Mouse (Mus musculus) forebrain, embryonic 11.5 days (tissue): Measurements from ENCODE around the gene Ddx19b. TPM values are rescaled to one million over a fixed set of nuclear protein-coding genes. Genes with fewer than 3 reads are reported as not detected.
A peak's percentile ranks its signal among the peaks of the same experiment; 100 is the strongest.

Source experiments
- ATAC-seq: fragments of 200-750 bp; cut with Nextera tagmentation; replicated peaks from 2 replicates; pipeline ENCODE4 v1.8.0; 2017; ENCODE audit warnings: moderate TSS enrichment; ENCODE audit not compliant: low FRiP score
- DNase-seq: peaks from one replicate; pipeline ENCODE4 v3.0.0-alpha.2; 2017; ENCODE audit warnings: low spot score
- H3K27ac ChIP-seq: fragments of 300-500 bp; sonication (generic); 2 replicates; pipeline ENCODE4 v1.5.1; 2014; ENCODE audit warnings: low read depth, low read length
- H3K27me3 ChIP-seq: fragments of 300-500 bp; sonication (generic); 2 replicates; pipeline ENCODE4 v1.6.1; 2014; ENCODE audit warnings: mild to moderate bottlenecking, low read length, mixed read lengths; ENCODE audit not compliant: control insufficient read depth, insufficient read depth
- H3K36me3 ChIP-seq: fragments of 300-500 bp; sonication (generic); 2 replicates; pipeline ENCODE4 v1.6.1; 2014; ENCODE audit warnings: mild to moderate bottlenecking, low read length, moderate library complexity, mixed read lengths; ENCODE audit not compliant: control insufficient read depth, insufficient read depth
- H3K4me1 ChIP-seq: fragments of 300-500 bp; sonication (generic); replicated peaks from 2 replicates; pipeline ENCODE4 v1.6.1; 2014; ENCODE audit warnings: low read length, mixed read lengths; ENCODE audit not compliant: control insufficient read depth, insufficient read depth
- H3K4me2 ChIP-seq: fragments of 300-500 bp; sonication (generic); 2 replicates; pipeline ENCODE4 v1.6.1; 2014; ENCODE audit warnings: low read depth, mild to moderate bottlenecking, low read length, moderate library complexity, mixed read lengths; ENCODE audit not compliant: severe bottlenecking
- H3K4me3 ChIP-seq: fragments of 300-500 bp; sonication (generic); 2 replicates; pipeline ENCODE4 v1.5.1; 2014; ENCODE audit warnings: low read depth, low read length
- H3K9ac ChIP-seq: fragments of 300-500 bp; sonication (generic); 2 replicates; pipeline ENCODE4 v1.6.1; 2014; ENCODE audit warnings: low read length
- H3K9me3 ChIP-seq: fragments of 300-500 bp; sonication (generic); 2 replicates; pipeline ENCODE4 v1.6.1; 2016; ENCODE audit warnings: low read length, mixed read lengths; ENCODE audit not compliant: control insufficient read depth
- WGBS: fragments of 180-500 bp; shearing (Covaris S2); extraction: QIAGEN DNeasy Blood & Tissue Kit; methylation state at CpG from one replicate; pipeline ENCODE4 v1.1.7; 2014; 5-methylcytosine and 5-hydroxymethylcytosine counted together
- polyA plus RNA-seq: library from polyadenylated mRNA; unstranded; fragments of >200 nt; fragmentation: Nextera tagmentation; extraction: Ambion mirVana; gene quantifications from 2 replicates; pipeline ENCODE4 v1.2.1, GENCODE M21; 2014

Gene Ddx19b
- polyA plus RNA-seq, 1 experiment from 2014 or later = 10.2 TPM

DNA sequence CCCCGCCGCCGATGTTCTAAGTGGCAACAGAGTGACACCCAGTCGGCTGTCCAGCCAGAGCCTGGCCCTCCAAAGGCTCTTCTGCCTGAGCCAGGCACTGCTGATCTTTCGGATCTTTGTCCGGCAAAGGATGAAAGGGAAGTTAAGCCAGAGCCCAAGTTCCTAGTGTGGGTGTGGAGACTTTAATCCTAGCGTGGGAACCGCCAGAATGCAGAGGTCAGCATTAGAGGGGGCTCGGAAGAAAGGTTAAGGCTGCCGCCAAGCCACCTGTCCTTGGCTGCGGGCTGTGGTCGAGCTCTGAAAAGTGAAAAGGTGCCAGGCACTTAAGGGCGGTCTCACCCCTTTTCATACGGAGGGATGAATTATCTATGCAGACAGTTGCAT is 30.1 kb upstream of the Ddx19b start:
- no peak for DNase-seq
- Histone ChIP-seq H3K9ac (peak overlapping the region; percentile 70), H3K36me3 (no peaks in the 10 kb centered on the region), H3K4me1 (peaks cover 9% of the 10 kb centered on the region), H3K9me3 (no peaks in the 10 kb centered on the region), H3K27ac (peak overlapping the region; percentile 66), H3K27me3 (no peaks in the 10 kb centered on the region), H3K4me2 (peak overlapping the region; percentile 78), H3K4me3 (peak overlapping the region; percentile 66)
- under 1% methylated on average over 14 of the region's 14 CpGs for WGBS
- ATAC-seq = 0 out of 2 replicates have a peak, but pooled peaks have one; percentile 0

DNA sequence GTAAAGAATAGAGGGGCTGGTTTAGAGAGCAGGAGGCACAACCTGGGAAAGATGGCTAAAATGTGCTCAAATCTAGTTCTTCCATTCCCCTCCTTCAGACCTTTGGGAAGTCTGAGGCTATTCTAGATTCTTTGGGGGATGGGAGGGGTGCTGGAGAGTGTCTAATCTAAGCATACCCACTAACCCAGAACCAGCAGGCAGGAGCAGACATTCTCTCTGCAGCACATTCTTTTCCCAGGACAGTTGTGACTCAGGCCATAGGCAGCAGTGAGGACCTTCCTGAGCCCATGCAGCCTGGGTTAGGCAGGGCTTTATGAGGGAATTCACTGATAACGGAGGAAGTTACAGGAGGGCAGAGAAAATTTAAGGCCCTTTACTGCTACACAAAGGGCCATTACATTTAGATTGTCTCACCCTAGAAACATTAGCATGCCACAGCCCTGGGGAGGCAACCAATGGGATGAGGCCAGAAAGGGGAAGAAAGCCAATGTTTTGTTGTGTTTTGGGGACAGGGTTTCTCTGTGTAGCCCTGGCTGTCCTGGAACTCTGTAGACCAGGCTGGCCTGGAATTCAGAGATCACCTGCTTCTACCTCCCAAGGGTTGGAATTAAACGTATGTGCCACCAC is 27.5 kb upstream of the Ddx19b start:
- Histone ChIP-seq H3K27ac (no peak overlapping the region), H3K4me2 (no peak overlapping the region), H3K9me3 (no peaks in the 10 kb centered on the region), H3K4me1 (peaks cover 9% of the 10 kb centered on the region), H3K4me3 (no peak overlapping the region), H3K9ac (no peak overlapping the region), H3K36me3 (peaks cover 13% of the 10 kb centered on the region), H3K27me3 (no peaks in the 10 kb centered on the region)
- ATAC-seq = no peak
- WGBS = 79% methylated on average over 2 of the region's 2 CpGs
- DNase-seq = no peak

DNA sequence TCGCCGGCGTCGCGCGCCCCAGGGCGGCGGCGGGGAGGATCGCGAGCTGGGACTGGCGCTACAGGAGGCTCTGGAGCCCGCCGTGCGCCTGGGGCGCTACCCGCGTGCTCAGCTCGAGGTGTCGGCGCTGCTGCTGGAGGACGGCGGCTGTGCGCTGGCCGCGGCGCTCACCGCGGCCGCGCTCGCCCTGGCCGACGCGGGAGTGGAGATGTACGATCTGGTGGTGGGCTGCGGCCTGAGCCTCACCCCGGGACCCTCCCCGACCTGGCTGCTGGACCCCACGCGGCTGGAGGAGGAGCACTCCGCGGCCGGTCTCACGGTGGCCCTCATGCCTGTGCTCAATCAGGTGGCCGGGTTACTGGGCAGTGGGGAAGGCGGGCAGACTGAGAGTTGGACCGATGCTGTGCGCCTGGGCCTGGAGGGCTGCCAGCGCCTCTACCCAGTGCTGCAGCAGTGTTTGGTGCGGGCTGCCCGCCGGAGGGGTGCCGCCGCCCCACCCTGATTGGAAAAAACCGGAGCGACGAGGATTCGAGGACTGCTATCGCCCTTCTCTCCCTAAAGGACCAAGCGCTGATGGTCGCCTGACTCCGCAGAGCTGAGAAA is 25.2 kb upstream of the Ddx19b start:
- Histone ChIP-seq H3K4me1 (peaks cover 9% of the 10 kb centered on the region), H3K4me2 (peak overlapping the region; percentile 97), H3K36me3 (peaks cover 29% of the 10 kb centered on the region), H3K27ac (peak overlapping the region; percentile 66), H3K4me3 (peak overlapping the region; percentile 97), H3K9me3 (no peaks in the 10 kb centered on the region), H3K27me3 (no peaks in the 10 kb centered on the region), H3K9ac (peak overlapping the region; percentile 90)
- ATAC-seq (peak; percentile 66), DNase-seq (peak; percentile 71)
- WGBS = under 1% methylated on average over 61 of the region's 63 CpGs

DNA sequence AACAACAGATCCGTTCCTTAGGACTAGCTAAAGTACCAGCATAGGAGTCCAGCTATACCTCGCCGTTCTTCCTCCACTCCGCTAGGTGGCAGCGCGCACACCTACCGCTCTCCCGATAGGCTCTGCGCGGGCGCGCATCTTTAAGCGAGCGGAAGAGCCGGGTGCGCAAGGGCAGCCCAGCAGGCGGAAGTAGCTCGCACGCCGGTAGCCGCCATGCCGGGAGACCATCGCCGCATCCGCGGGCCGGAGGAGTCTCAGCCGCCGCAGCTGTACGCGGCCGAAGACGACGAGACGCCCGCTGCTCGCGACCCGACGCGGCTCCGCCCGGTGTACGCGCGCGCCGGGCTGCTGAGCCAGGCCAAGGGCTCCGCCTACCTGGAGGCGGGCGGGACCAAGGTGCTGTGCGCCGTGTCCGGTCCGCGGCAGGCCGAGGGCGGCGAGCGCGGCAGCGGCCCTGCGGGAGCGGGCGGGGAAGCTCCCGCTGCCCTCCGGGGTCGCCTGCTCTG is 24.7 kb upstream of the Ddx19b start, which contains the start of gene Exosc6:
Exosc6 (plus strand) TSS at position 182 of the 506 bp plus-strand sequence.
- peaks cover 29% of the 10 kb centered on the region for H3K36me3 ChIP-seq
- ATAC-seq (peak; percentile 93), DNase-seq (peak; percentile 95)
- peaks cover 9% of the 10 kb centered on the region for H3K4me1 ChIP-seq
- peak within 1 kb of the TSS; percentile 90 for H3K9ac ChIP-seq
- H3K4me2 ChIP-seq = peak within 1 kb of the TSS; percentile 97
- peak within 1 kb of the TSS; percentile 97 for H3K4me3 ChIP-seq
- H3K27ac ChIP-seq = peak within 1 kb of the TSS; percentile 66
- no peaks in the 10 kb centered on the region for H3K9me3 ChIP-seq
- under 1% methylated on average over 61 of the region's 68 CpGs for WGBS
- no peaks in the 10 kb centered on the region for H3K27me3 ChIP-seq

DNA sequence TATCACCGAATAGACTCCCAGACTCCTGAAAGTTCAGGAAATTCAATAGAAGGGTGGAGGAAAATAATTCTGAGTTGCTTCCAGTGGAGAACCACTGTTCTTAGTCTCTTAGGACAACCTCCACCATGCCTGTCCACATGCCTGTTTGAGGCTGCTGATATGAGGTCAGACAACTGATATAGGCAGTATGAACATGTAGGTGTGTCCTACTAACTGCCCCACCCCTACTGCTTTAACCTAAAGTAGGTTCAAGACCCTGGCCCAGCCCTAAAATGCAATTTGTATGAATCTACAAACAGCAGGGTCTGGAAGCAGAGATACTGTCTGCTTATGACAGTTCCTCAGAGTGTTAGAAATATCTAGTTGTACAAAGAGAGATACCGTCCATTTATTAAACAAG is 24.1 kb upstream of the Ddx19b start:
- ATAC-seq = peak; percentile 28

DNA sequence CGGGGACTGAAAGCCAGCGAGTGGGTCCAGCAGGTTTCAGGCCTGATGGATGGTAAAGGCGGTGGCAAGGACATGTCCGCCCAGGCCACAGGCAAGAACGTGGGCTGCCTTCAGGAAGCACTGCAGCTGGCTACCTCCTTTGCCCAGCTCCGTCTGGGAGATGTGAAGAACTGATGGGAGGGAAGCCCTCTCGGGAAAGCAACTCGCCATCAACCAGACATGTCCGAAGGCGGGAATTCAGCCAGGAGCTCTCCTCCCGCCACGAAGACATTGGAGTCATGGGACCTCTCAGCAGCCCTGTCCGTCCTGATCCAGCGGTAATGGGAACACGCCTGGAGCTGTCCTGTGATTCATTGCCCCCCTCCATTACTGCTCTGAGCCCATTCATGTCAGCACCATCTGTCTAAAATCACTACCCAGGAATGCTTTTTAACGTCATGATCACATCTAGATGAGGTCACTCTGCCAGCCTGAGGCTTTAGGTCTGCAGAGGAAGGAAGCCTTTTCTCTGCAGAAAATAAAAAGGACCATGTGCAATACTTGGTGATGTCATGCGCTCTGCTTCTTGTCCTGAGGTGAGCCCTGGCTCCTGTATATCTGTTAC is 23.6 kb upstream of the Ddx19b start:
- Histone ChIP-seq H3K36me3 (peaks cover 29% of the 10 kb centered on the region), H3K4me1 (peaks cover 9% of the 10 kb centered on the region), H3K9me3 (no peaks in the 10 kb centered on the region), H3K27ac (no peak overlapping the region), H3K4me3 (no peak overlapping the region), H3K9ac (no peak overlapping the region), H3K4me2 (no peak overlapping the region), H3K27me3 (no peaks in the 10 kb centered on the region)
- ATAC-seq = no peak
- WGBS = 90% methylated on average over 17 of the region's 17 CpGs
- DNase-seq = no peak

More for the DNA sequence above, 24.1 kb upstream of the Ddx19b start:
- Histone ChIP-seq H3K27me3 (no peaks in the 10 kb centered on the region), H3K4me2 (no peak overlapping the region), H3K4me3 (peak overlapping the region; percentile 97; the same call in 1 of the 2 replicates), H3K36me3 (peaks cover 29% of the 10 kb centered on the region), H3K4me1 (peaks cover 9% of the 10 kb centered on the region), H3K9ac (no peak overlapping the region), H3K27ac (no peak overlapping the region), H3K9me3 (no peaks in the 10 kb centered on the region)
- 70% methylated on average over 2 of the region's 2 CpGs for WGBS
- no peak for DNase-seq

DNA sequence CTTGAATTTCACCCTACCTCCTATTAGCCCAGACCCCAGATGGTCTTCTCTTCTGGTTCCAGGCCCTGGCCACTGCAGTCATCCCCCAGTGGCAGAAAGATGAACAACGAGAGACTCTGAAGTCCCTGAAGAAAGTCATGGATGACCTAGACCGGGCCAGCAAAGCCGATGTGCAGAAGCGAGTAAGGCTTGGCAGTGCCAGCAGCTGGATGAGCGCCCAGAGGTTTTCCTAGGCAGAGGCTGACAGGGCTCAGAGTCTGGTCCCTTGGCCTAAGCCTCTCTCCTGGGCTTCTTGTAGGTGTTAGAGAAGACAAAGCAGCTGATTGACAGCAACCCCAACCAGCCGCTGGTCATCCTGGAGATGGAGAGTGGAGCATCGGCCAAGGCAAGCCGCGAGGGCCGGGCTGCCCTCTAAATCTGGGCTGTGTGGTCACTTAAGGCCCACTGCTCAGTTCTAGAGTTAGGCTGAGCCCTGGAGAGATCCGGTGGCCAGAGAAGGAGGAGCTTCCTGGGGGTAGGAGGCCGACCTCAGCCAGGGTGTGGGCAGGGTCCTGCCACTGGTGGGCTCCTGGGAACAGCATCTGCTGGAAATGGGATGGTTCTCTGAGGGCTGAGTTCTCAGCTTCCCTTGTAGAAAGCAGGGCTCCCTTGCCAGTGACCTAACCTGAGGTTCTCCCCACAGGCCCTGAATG is 22.4 kb upstream of the Ddx19b start:
- H3K4me3 ChIP-seq = no peak overlapping the region
- peaks cover 31% of the 10 kb centered on the region for H3K36me3 ChIP-seq
- no peaks in the 10 kb centered on the region for H3K9me3 ChIP-seq
- DNase-seq (no peak), ATAC-seq (no peak)
- peaks cover 9% of the 10 kb centered on the region for H3K4me1 ChIP-seq
- H3K27me3 ChIP-seq = no peaks in the 10 kb centered on the region
- no peak overlapping the region for H3K27ac ChIP-seq
- no peak overlapping the region for H3K9ac ChIP-seq
- WGBS = 91% methylated on average over 12 of the region's 12 CpGs
- H3K4me2 ChIP-seq = no peak overlapping the region

DNA sequence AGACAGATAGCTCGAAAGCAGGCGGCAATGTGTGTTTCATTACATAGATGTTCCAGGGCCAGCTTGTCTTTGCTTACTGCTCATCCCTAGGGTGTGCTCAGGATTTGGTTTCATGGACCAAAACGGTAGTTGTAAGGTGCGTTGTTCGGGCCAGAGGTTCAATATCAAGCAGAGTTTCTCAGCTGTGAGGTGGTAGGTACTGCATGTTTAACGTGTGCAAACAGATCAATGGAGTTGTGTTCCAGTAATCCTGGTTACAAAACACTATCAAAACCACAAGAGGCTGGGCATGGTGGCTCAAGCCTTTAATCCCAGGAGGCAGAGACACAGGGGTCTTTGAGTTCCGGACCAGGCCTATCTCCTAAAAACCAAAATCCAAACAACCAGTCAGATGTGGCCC is 17.6 kb upstream of the Ddx19b start:
- Histone ChIP-seq H3K4me2 (no peak overlapping the region), H3K27ac (no peak overlapping the region), H3K4me1 (no peaks in the 10 kb centered on the region), H3K4me3 (no peak overlapping the region), H3K9ac (no peak overlapping the region), H3K9me3 (no peaks in the 10 kb centered on the region), H3K27me3 (no peaks in the 10 kb centered on the region), H3K36me3 (peaks cover 31% of the 10 kb centered on the region)
- 97% methylated on average over 7 of the region's 7 CpGs for WGBS
- ATAC-seq (no peak), DNase-seq (no peak)
